Mouse (Mus musculus): Measurements from ENCODE around the gene Arnt2. TPM values are rescaled to one million over a fixed set of nuclear protein-coding genes. Genes with fewer than 3 reads are reported as not detected.

Arnt2 gene
- polyA plus RNA-seq, 2 experiments = 11.0 to 29.7 TPM

DNA sequence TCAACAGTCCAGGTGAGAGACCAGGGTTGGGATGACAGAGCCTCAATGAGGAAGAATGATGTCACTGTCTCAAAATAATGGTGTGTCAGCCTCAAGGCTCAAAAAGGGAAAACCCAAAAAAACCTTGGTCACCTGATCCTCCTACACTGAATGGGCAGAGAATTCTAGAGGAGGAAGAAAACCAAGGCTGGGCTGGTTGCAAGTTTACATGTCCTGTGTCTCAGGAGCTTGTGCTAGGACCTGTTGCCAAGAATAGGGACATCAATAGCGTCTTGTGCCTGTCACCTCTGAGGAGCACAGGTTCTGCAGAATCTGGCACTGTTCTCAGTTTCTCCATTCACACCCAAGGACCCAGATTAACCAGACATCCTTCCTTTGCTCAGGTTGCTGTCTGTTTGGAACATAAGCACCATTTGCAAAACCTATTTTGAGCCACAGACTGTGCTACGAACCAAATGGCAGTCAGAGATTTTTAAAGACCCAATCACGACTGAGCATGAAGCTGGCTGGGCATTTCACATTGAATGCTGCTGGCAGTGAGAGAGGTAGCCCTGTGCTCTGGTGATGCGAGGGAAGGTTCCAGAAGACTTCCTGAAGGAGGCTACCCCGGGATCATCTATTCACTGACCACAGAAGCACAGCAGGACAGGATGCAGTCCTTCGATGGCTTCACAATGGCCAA lies 38.9 kb downstream of the Arnt2 start:
- Histone ChIP-seq H3K36me3 (ENCODE audit: control insufficient read depth, insufficient read depth, low read length) (no peaks in the 10 kb centered on the region), H3K4me2 (replicated peaks; ENCODE audit: low read depth, low read length, severe bottlenecking) (no peak overlapping the region), H3K4me3 (replicated peaks; ENCODE audit: low read length) (no peak overlapping the region), H3K27ac (replicated peaks; ENCODE audit: low read depth, low read length) (no peak overlapping the region), H3K9me3 (ENCODE audit: control insufficient read depth, low read length) (no peaks in the 10 kb centered on the region), H3K9ac (ENCODE audit: low read depth, low read length, severe bottlenecking) (no peak overlapping the region), H3K4me1 (ENCODE audit: control insufficient read depth, insufficient read depth, low read length) (no peaks in the 10 kb centered on the region), H3K27me3 (ENCODE audit: control insufficient read depth, insufficient read depth, low read length) (no peaks in the 10 kb centered on the region)
- ATAC-seq (ENCODE audit: low FRiP score, low read depth) (no peak), DNase-seq (ENCODE audit: low spot score) (no peak)
- WGBS = 83% methylated on average over 6 of the region's 6 CpGs
- no peak for TF ChIP-seq POLR2A (IDR thresholded peaks at IDR 0.05; ENCODE audit: borderline replicate concordance, extremely low read depth, insufficient read depth, insufficient read length)

- ATAC-seq (ENCODE audit: low FRiP score, low read depth) (no peak), DNase-seq (ENCODE audit: low spot score) (no peak)
- Histone ChIP-seq H3K9ac (ENCODE audit: low read depth, low read length, severe bottlenecking) (no peak overlapping the region), H3K4me3 (replicated peaks; ENCODE audit: low read length) (no peak overlapping the region), H3K4me2 (replicated peaks; ENCODE audit: low read depth, low read length, severe bottlenecking) (no peak overlapping the region), H3K36me3 (ENCODE audit: control insufficient read depth, insufficient read depth, low read length) (no peaks in the 10 kb centered on the region), H3K4me1 (ENCODE audit: control insufficient read depth, insufficient read depth, low read length) (peaks cover 2% of the 10 kb centered on the region; the same call in 1 of the 2 replicates), H3K27me3 (ENCODE audit: control insufficient read depth, insufficient read depth, low read length) (no peaks in the 10 kb centered on the region), H3K9me3 (ENCODE audit: control insufficient read depth, low read length) (no peaks in the 10 kb centered on the region), H3K27ac (replicated peaks; ENCODE audit: low read depth, low read length) (no peak overlapping the region)
- TF ChIP-seq POLR2A (IDR thresholded peaks at IDR 0.05; ENCODE audit: borderline replicate concordance, extremely low read depth, insufficient read depth, insufficient read length) = no peak
- 67% methylated on average over 4 of the region's 4 CpGs for WGBS
Measured at GRCm38 (mm10) chr7:84366251-84366650, 43.7 kb downstream of the Arnt2 start.

GRCm38 (mm10) chr7:84362711-84363110 lies 47.3 kb downstream of the Arnt2 start:
- peaks cover 2% of the 10 kb centered on the region; the same call in 1 of the 2 replicates for H3K4me1 ChIP-seq (ENCODE audit: control insufficient read depth, insufficient read depth, low read length)
- TF ChIP-seq POLR2A (IDR thresholded peaks at IDR 0.05; ENCODE audit: borderline replicate concordance, extremely low read depth, insufficient read depth, insufficient read length) = no peak
- no peak overlapping the region for H3K4me3 ChIP-seq (replicated peaks; ENCODE audit: low read length)
- DNase-seq (ENCODE audit: low spot score) (no peak), ATAC-seq (ENCODE audit: low FRiP score, low read depth) (no peak)
- no peak overlapping the region for H3K4me2 ChIP-seq (replicated peaks; ENCODE audit: low read depth, low read length, severe bottlenecking)
- H3K27ac ChIP-seq (replicated peaks; ENCODE audit: low read depth, low read length) = no peak overlapping the region
- WGBS = 46% methylated on average over 2 of the region's 2 CpGs
- no peaks in the 10 kb centered on the region for H3K9me3 ChIP-seq (ENCODE audit: control insufficient read depth, low read length)
- H3K36me3 ChIP-seq (ENCODE audit: control insufficient read depth, insufficient read depth, low read length) = peaks cover 11% of the 10 kb centered on the region; the same call in 1 of the 2 replicates
- no peak overlapping the region for H3K9ac ChIP-seq (ENCODE audit: low read depth, low read length, severe bottlenecking)
- no peaks in the 10 kb centered on the region for H3K27me3 ChIP-seq (ENCODE audit: control insufficient read depth, insufficient read depth, low read length)

GRCm38 (mm10) chr7:84361086-84361684 lies 48.8 kb downstream of the Arnt2 start:
- Histone ChIP-seq H3K27ac (replicated peaks; ENCODE audit: low read depth, low read length) (no peak overlapping the region), H3K4me3 (replicated peaks; ENCODE audit: low read length) (no peak overlapping the region), H3K9me3 (ENCODE audit: control insufficient read depth, low read length) (no peaks in the 10 kb centered on the region), H3K4me1 (ENCODE audit: control insufficient read depth, insufficient read depth, low read length) (peaks cover 2% of the 10 kb centered on the region; the same call in 1 of the 2 replicates), H3K36me3 (ENCODE audit: control insufficient read depth, insufficient read depth, low read length) (peaks cover 11% of the 10 kb centered on the region; the same call in 1 of the 2 replicates), H3K4me2 (replicated peaks; ENCODE audit: low read depth, low read length, severe bottlenecking) (no peak overlapping the region), H3K9ac (ENCODE audit: low read depth, low read length, severe bottlenecking) (no peak overlapping the region), H3K27me3 (ENCODE audit: control insufficient read depth, insufficient read depth, low read length) (no peaks in the 10 kb centered on the region)
- 85% methylated on average over 10 of the region's 10 CpGs for whole genome bisulfite sequencing
- no peak for DNase-seq (ENCODE audit: low spot score)
- no peak for TF ChIP-seq POLR2A (IDR thresholded peaks at IDR 0.05; ENCODE audit: borderline replicate concordance, extremely low read depth, insufficient read depth, insufficient read length)
- ATAC-seq (ENCODE audit: low FRiP score, low read depth) = no peak

DNA sequence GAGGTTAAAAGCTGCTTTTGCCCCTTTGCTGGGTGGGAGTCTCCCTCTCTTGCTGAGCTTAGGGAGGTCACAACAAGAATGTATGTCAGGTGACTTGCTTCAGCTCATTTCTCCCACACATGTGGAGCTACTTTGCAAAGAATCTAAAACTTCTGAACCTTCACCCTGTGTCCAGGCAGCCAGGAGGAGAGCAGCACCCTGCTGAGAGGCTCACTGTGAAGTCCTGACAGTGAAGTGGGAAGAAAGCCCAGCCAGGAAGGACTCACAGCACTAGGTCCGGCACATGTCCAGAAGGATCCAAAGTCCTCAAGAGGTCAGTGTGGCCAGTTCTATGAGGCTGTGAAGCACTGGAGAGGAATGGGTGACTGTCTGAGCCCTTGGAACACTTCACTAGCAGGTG lies 51.5 kb downstream of the Arnt2 start:
- Histone ChIP-seq H3K27me3 (ENCODE audit: control insufficient read depth, insufficient read depth, low read length) (no peaks in the 10 kb centered on the region), H3K9me3 (ENCODE audit: control insufficient read depth, low read length) (no peaks in the 10 kb centered on the region), H3K4me3 (replicated peaks; ENCODE audit: low read length) (no peak overlapping the region), H3K36me3 (ENCODE audit: control insufficient read depth, insufficient read depth, low read length) (peaks cover 14% of the 10 kb centered on the region), H3K27ac (replicated peaks; ENCODE audit: low read depth, low read length) (no peak overlapping the region), H3K4me1 (ENCODE audit: control insufficient read depth, insufficient read depth, low read length) (no peaks in the 10 kb centered on the region), H3K4me2 (replicated peaks; ENCODE audit: low read depth, low read length, severe bottlenecking) (no peak overlapping the region), H3K9ac (ENCODE audit: low read depth, low read length, severe bottlenecking) (no peak overlapping the region)
- no peak for DNase-seq (ENCODE audit: low spot score)
- no peak for ATAC-seq (ENCODE audit: low FRiP score, low read depth)
- WGBS = 59% methylated on average over 1 of the region's 1 CpGs
- no peak for TF ChIP-seq POLR2A (IDR thresholded peaks at IDR 0.05; ENCODE audit: borderline replicate concordance, extremely low read depth, insufficient read depth, insufficient read length)
